Mouse (Mus musculus) G1E (cell line): Measurements from ENCODE around the gene Rgs8. TPM values are rescaled to one million over a fixed set of nuclear protein-coding genes. Genes with fewer than 3 reads are reported as not detected.

Experiments
- ATAC-seq: 2 replicates; pipeline ENCODE4 v1.8.0; 2016; ENCODE audit warnings: mild to moderate bottlenecking; ENCODE audit not compliant: insufficient number of reproducible peaks, poor library complexity, low FRiP score, severe bottlenecking; ENCODE audit errors: extremely low read depth
- DNase-seq: peaks from one replicate; pipeline ENCODE4 v3.0.0; 2012; ENCODE audit warnings: low spot score
- H3K27me3 ChIP-seq: 2 replicates; pipeline ENCODE4 v1.6.1; 2012; ENCODE audit warnings: mild to moderate bottlenecking, low read length, inconsistent platforms; ENCODE audit not compliant: insufficient read depth
- H3K36me3 ChIP-seq: replicated peaks from 2 replicates; pipeline ENCODE3; 2012; ENCODE audit warnings: mild to moderate bottlenecking, inconsistent platforms
- H3K4me1 ChIP-seq: 2 replicates; pipeline ENCODE4 v1.6.1; 2012; ENCODE audit warnings: low read depth, low read length, inconsistent platforms, mixed read lengths; ENCODE audit not compliant: insufficient read depth
- H3K4me3 ChIP-seq: 2 replicates; pipeline ENCODE4 v1.5.1; 2012; ENCODE audit warnings: low read depth, mild to moderate bottlenecking, inconsistent platforms, low read length, moderate library complexity, mixed read lengths
- H3K9me3 ChIP-seq: replicated peaks from 2 replicates; pipeline ENCODE4 v1.6.1; 2012; ENCODE audit warnings: inconsistent platforms
- CTCF ChIP-seq: IDR thresholded peaks from 2 replicates; pipeline ENCODE4 v1.5.1; 2012; ENCODE audit warnings: low read depth, low read length, inconsistent platforms, mixed read lengths
- GATA1 ChIP-seq: IDR thresholded peaks from 2 replicates; pipeline ENCODE4 v1.6.1; 2012; ENCODE audit warnings: borderline replicate concordance, low read length, inconsistent platforms, mixed read lengths
- GATA2 ChIP-seq: IDR thresholded peaks from 2 replicates; pipeline ENCODE4 v1.6.1; 2012; ENCODE audit warnings: low read depth, low read length, inconsistent platforms, borderline replicate concordance
- POLR2AphosphoS5 ChIP-seq: IDR thresholded peaks from 2 replicates; pipeline ENCODE4 v1.6.1; 2012; ENCODE audit warnings: low read depth, low read length, inconsistent platforms; ENCODE audit not compliant: insufficient replicate concordance
- TAL1 ChIP-seq: conservative IDR thresholded peaks from 2 replicates; pipeline ENCODE4 v1.6.1; 2012; ENCODE audit warnings: low read depth, low read length, inconsistent platforms, mixed read lengths
- polyA plus RNA-seq: library from polyadenylated mRNA; stranded (reverse); fragments of >175 nt; gene quantifications from 2 replicates; pipeline ENCODE4 v1.2.3, GENCODE M21; 2012
- total RNA-seq, 2 experiments: library from RNA; stranded (forward) in 1 of 2; stranded (reverse) in 1 of 2; fragments of 200-1000 nt in 1 of 2; fragments of >200 nt in 1 of 2; fragmentation: Nextera tagmentation in 1 of 2; gene quantifications; 2 replicates each; pipeline ENCODE4 v1.2.3; 2014 to 2017

Rgs8 gene
- total and polyA plus RNA-seq, 3 experiments: 0.16 TPM; not detected in 2

GRCm38 (mm10) chr1:153726636-153727035 lies 73.8 kb downstream of the Rgs8 start:
- TF ChIP-seq POLR2AphosphoS5 (no peak), GATA1 (no peak), CTCF (no peak), GATA2 (no peak), TAL1 (no peak)
- no peak for DNase-seq
- no peak for ATAC-seq
- Histone ChIP-seq H3K27me3 (peaks cover 4% of the 10 kb centered on the region; the same call in 1 of the 2 replicates), H3K4me3 (no peak overlapping the region), H3K4me1 (no peaks in the 10 kb centered on the region), H3K36me3 (no peaks in the 10 kb centered on the region), H3K9me3 (no peaks in the 10 kb centered on the region)

DNA sequence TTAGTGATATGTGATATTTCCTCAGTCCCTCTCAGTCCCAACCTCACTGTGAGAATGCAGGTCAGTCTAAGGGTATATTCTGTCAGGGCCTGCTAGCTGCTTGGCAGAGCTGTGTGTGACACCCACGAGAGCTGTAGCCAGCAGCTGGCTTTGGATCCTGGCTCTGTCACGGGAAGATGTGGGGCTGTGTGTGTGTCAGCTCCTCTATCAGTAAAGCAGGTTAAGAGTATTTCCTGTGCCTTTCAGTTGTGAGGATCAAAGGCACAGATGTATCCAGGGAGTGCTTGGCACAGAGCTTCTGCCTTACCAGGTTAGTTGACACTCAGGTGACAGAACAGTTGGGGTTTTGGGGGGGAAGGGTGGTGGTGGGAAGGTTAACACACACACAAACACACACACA lies 77.0 kb downstream of the Rgs8 start:
- TF ChIP-seq CTCF (no peak), TAL1 (no peak), GATA2 (no peak), POLR2AphosphoS5 (no peak), GATA1 (no peak)

GRCm38 (mm10) chr1:153730671-153731070 lies 77.8 kb downstream of the Rgs8 start:
- no peaks in the 10 kb centered on the region for H3K9me3 ChIP-seq
- H3K4me1 ChIP-seq: no peaks in the 10 kb centered on the region
- TF ChIP-seq TAL1 (no peak), GATA2 (no peak), POLR2AphosphoS5 (no peak), CTCF (no peak), GATA1 (no peak)
- H3K36me3 ChIP-seq: no peaks in the 10 kb centered on the region
- H3K4me3 ChIP-seq: no peak overlapping the region
- peaks cover 2% of the 10 kb centered on the region; the same call in 1 of the 2 replicates for H3K27me3 ChIP-seq
- ATAC-seq (no peak), DNase-seq (no peak)

More for the DNA sequence above, 77.0 kb downstream of the Rgs8 start:
- H3K36me3 ChIP-seq: no peaks in the 10 kb centered on the region
- H3K4me3 ChIP-seq: no peak overlapping the region
- no peak for DNase-seq
- H3K4me1 ChIP-seq: no peaks in the 10 kb centered on the region
- no peak for ATAC-seq
- peaks cover 2% of the 10 kb centered on the region; the same call in 1 of the 2 replicates for H3K27me3 ChIP-seq
- H3K9me3 ChIP-seq: no peaks in the 10 kb centered on the region

DNA sequence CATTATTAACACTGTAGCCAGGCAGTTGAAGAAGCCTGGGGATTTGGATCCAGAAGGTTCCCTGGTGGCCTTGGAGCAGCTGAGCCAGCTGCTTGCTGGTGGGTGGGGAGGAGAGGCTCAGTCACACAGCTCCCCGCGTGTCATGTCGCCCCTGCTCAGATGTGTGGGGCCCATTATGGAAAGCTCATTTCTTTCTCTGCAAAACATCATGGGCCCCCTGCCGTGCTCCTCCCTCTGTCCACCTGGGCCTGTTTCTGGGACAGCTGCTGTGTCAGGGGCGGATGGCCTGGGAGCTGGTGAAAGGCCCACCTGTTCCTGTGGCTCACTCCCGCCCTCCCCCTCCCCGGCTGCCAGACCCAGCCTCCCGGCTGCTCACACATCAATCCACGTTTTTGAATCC lies 80.4 kb downstream of the Rgs8 start:
- H3K9me3 ChIP-seq: no peaks in the 10 kb centered on the region
- no peak overlapping the region for H3K4me3 ChIP-seq
- no peaks in the 10 kb centered on the region for H3K36me3 ChIP-seq
- H3K27me3 ChIP-seq: peaks cover 7% of the 10 kb centered on the region; the same call in 1 of the 2 replicates
- no peak for ATAC-seq
- DNase-seq: no peak
- no peaks in the 10 kb centered on the region for H3K4me1 ChIP-seq
- TF ChIP-seq TAL1 (no peak), POLR2AphosphoS5 (no peak), CTCF (no peak), GATA2 (no peak), GATA1 (no peak)

- Histone ChIP-seq H3K4me3 (no peak overlapping the region), H3K36me3 (no peaks in the 10 kb centered on the region), H3K4me1 (no peaks in the 10 kb centered on the region), H3K27me3 (peaks cover 8% of the 10 kb centered on the region; the same call in 1 of the 2 replicates), H3K9me3 (no peaks in the 10 kb centered on the region)
- DNase-seq: no peak
- TF ChIP-seq CTCF (no peak), TAL1 (no peak), POLR2AphosphoS5 (no peak), GATA1 (no peak), GATA2 (no peak)
- no peak for ATAC-seq
These were observed 82.0 kb downstream of the Rgs8 start for GRCm38 (mm10) chr1:153734866-153735265.

DNA sequence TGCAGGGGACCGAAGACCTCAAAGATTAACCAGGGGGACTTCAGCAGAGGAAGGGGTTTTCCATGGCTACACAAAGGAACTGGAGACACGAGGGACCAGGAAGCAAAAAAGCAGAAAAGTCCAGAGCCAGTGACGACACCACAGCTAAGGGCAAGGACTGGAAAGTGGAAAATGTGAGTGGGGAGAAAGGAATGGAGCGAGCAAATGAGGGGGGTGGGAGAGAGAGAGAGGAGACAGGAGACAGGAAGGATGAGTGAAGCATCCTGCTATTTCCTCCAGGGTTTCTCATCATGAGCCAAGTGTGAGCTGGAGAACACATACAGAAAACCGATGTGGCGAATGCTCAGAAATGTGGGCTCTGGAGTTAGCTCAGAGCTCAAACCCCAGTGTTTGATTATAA lies 83.3 kb downstream of the Rgs8 start:
- Histone ChIP-seq H3K4me1 (no peaks in the 10 kb centered on the region), H3K36me3 (no peaks in the 10 kb centered on the region), H3K27me3 (peaks cover 10% of the 10 kb centered on the region; the same call in 1 of the 2 replicates), H3K4me3 (no peak overlapping the region), H3K9me3 (no peaks in the 10 kb centered on the region)
- ATAC-seq: no peak
- DNase-seq: no peak
- TF ChIP-seq CTCF (no peak), GATA2 (no peak), POLR2AphosphoS5 (no peak), GATA1 (no peak), TAL1 (no peak)
